Mouse (Mus musculus) CH12.LX (cell line): ENCODE measurements around the gene 1190005I06Rik. TPM values are rescaled to one million over a fixed set of nuclear protein-coding genes. Genes with fewer than 3 reads are reported as not detected.
A peak's percentile ranks its signal among the peaks of the same experiment; 100 is the strongest.

ENCODE experiments used
- DNase-seq: peaks from one replicate; pipeline ENCODE4 v3.0.0-alpha.2; 2013; ENCODE audit errors: extremely low read depth
- H3K27ac ChIP-seq: 2 replicates; pipeline ENCODE4 v1.5.1; 2012; ENCODE audit warnings: low read depth, mild to moderate bottlenecking, control low read depth, moderate library complexity; ENCODE audit not compliant: insufficient read depth
- H3K27me3 ChIP-seq: replicated peaks from 2 replicates; pipeline ENCODE3; 2012; ENCODE audit warnings: inconsistent platforms
- H3K36me3 ChIP-seq, 2 experiments: replicated peaks in 1 of 2; 2 replicates each; pipeline versions ENCODE3 to v1.6.1; 2012; ENCODE audit warnings: inconsistent platforms in 1 of 2, low read length in 1 of 2, mild to moderate bottlenecking in 1 of 2, mixed read lengths in 1 of 2, moderate library complexity in 1 of 2; ENCODE audit not compliant: control insufficient read depth in 1 of 2, insufficient read depth in 1 of 2
- H3K4me1 ChIP-seq, 2 experiments: 2 replicates each; pipeline ENCODE4 v1.6.1; 2012; ENCODE audit warnings: inconsistent platforms in 1 of 2, moderate library complexity in 1 of 2; ENCODE audit not compliant: insufficient read depth in 2 of 2, control insufficient read depth in 1 of 2
- H3K4me2 ChIP-seq: 2 replicates; pipeline ENCODE4 v1.6.1; 2012; ENCODE audit warnings: low read depth, mild to moderate bottlenecking, control low read depth; ENCODE audit not compliant: poor library complexity, insufficient read depth, severe bottlenecking
- H3K4me3 ChIP-seq, 3 experiments: fragments of 150-350 bp in 1 of 3; sonication (generic) in 1 of 3; replicated peaks in 1 of 3; 2 replicates each; pipeline versions ENCODE3 to v1.5.1; 2011 to 2012; ENCODE audit warnings: low read depth in 2 of 3, low read length in 2 of 3, mild to moderate bottlenecking in 2 of 3, moderate library complexity in 2 of 3, control low read depth in 1 of 3, improper control_type of control experiment in 1 of 3, inconsistent platforms in 1 of 3, mixed read lengths in 1 of 3; ENCODE audit not compliant: poor library complexity in 1 of 3
- H3K79me2 ChIP-seq: replicated peaks from 2 replicates; pipeline ENCODE4 v1.6.1; 2012; ENCODE audit warnings: mild to moderate bottlenecking, moderate library complexity; ENCODE audit not compliant: control insufficient read depth, poor library complexity, insufficient read depth, severe bottlenecking; ENCODE audit errors: extremely low read depth
- H3K9ac ChIP-seq: 2 replicates; pipeline ENCODE4 v1.6.1; 2012; ENCODE audit warnings: low read depth, mild to moderate bottlenecking, control low read depth, moderate library complexity; ENCODE audit not compliant: insufficient read depth
- H3K9me3 ChIP-seq: replicated peaks from 2 replicates; pipeline ENCODE3; 2012; ENCODE audit warnings: low read length, inconsistent platforms, mixed read lengths
- CHD1 ChIP-seq: IDR thresholded peaks from 2 replicates; pipeline ENCODE4 v1.6.1; 2012; ENCODE audit warnings: low read depth, low read length, improper control_type of control experiment, inconsistent platforms
- CHD2 ChIP-seq: IDR thresholded peaks from 2 replicates; pipeline ENCODE4 v1.6.1; 2011; ENCODE audit warnings: low read length, improper control_type of control experiment
- CTCF ChIP-seq, 2 experiments: IDR thresholded peaks in 1 of 2; conservative IDR thresholded peaks in 1 of 2; 2 replicates each; pipeline ENCODE4 v1.5.1; 2011 to 2012; ENCODE audit warnings: low read depth in 2 of 2, low read length in 2 of 2, improper control_type of control experiment in 1 of 2, inconsistent platforms in 1 of 2, mild to moderate bottlenecking in 1 of 2, moderate library complexity in 1 of 2
- E2F4 ChIP-seq: IDR thresholded peaks from 2 replicates; pipeline ENCODE4 v1.6.1; 2011; ENCODE audit warnings: low read depth, low read length, improper control_type of control experiment; ENCODE audit not compliant: insufficient replicate concordance
- ELF1 ChIP-seq: IDR thresholded peaks from 2 replicates; pipeline ENCODE4 v1.6.1; 2014; ENCODE audit warnings: low read depth, mild to moderate bottlenecking, inconsistent platforms, low read length, improper control_type of control experiment
- EP300 ChIP-seq: IDR thresholded peaks from 2 replicates; pipeline ENCODE4 v1.6.1; 2011; ENCODE audit warnings: low read length, improper control_type of control experiment
- ETS1 ChIP-seq: conservative IDR thresholded peaks from 2 replicates; pipeline ENCODE4 v1.6.1; 2012; ENCODE audit warnings: low read depth, mild to moderate bottlenecking, inconsistent platforms, low read length, improper control_type of control experiment, moderate library complexity
- GABPA ChIP-seq: IDR thresholded peaks from 2 replicates; pipeline ENCODE4 v1.6.1; 2012; ENCODE audit warnings: low read depth, low read length, improper control_type of control experiment, inconsistent platforms; ENCODE audit not compliant: insufficient replicate concordance
- HCFC1 ChIP-seq: IDR thresholded peaks from 2 replicates; pipeline ENCODE4 v1.6.1; 2012; ENCODE audit warnings: low read depth, mild to moderate bottlenecking, inconsistent platforms, low read length, improper control_type of control experiment
- JUN ChIP-seq: IDR thresholded peaks from 2 replicates; pipeline ENCODE4 v1.6.1; 2011; ENCODE audit warnings: low read depth, mild to moderate bottlenecking, low read length, improper control_type of control experiment, moderate library complexity; ENCODE audit not compliant: insufficient read depth
- KAT2A ChIP-seq: IDR thresholded peaks from 2 replicates; pipeline ENCODE4 v1.6.1; 2012; ENCODE audit warnings: low read length, improper control_type of control experiment, inconsistent platforms; ENCODE audit not compliant: insufficient replicate concordance
- MAFK ChIP-seq: IDR thresholded peaks from 2 replicates; pipeline ENCODE4 v1.6.1; 2011; ENCODE audit warnings: low read length, improper control_type of control experiment; ENCODE audit not compliant: insufficient replicate concordance
- MAX ChIP-seq: IDR thresholded peaks from 2 replicates; pipeline ENCODE4 v1.6.1; 2011; ENCODE audit warnings: low read length, improper control_type of control experiment
- MEF2A ChIP-seq: IDR thresholded peaks from 2 replicates; pipeline ENCODE4 v1.6.1; 2014; ENCODE audit warnings: low read depth, mild to moderate bottlenecking, inconsistent platforms, low read length, improper control_type of control experiment, borderline replicate concordance
- MXI1 ChIP-seq: IDR thresholded peaks from 2 replicates; pipeline ENCODE4 v1.6.1; 2011; ENCODE audit warnings: mild to moderate bottlenecking, low read depth, low read length, improper control_type of control experiment
- NRF1 ChIP-seq: IDR thresholded peaks from 2 replicates; pipeline ENCODE4 v1.6.1; 2014; ENCODE audit warnings: low read depth, mild to moderate bottlenecking, inconsistent platforms, low read length, improper control_type of control experiment, moderate library complexity
- PAX5 ChIP-seq: IDR thresholded peaks from 2 replicates; pipeline ENCODE4 v1.6.1; 2012; ENCODE audit warnings: low read length, inconsistent platforms, mixed read lengths
- POLR2AphosphoS2 ChIP-seq: IDR thresholded peaks from 2 replicates; pipeline ENCODE4 v1.6.1; 2011; ENCODE audit warnings: low read depth, low read length, improper control_type of control experiment
- RAD21 ChIP-seq: IDR thresholded peaks from 2 replicates; pipeline ENCODE4 v1.6.1; 2011; ENCODE audit warnings: low read depth, mild to moderate bottlenecking, low read length, improper control_type of control experiment, moderate library complexity
- SMC3 ChIP-seq: IDR thresholded peaks from 2 replicates; pipeline ENCODE4 v1.6.1; 2011; ENCODE audit warnings: low read depth, low read length, improper control_type of control experiment
- UBTF ChIP-seq: IDR thresholded peaks from 2 replicates; pipeline ENCODE4 v1.6.1; 2012; ENCODE audit warnings: low read depth, mild to moderate bottlenecking, inconsistent platforms, low read length, improper control_type of control experiment, moderate library complexity
- USF2 ChIP-seq: conservative IDR thresholded peaks from 2 replicates; pipeline ENCODE4 v1.6.1; 2011; ENCODE audit warnings: low read depth, low read length, improper control_type of control experiment
- ZC3H11A ChIP-seq: IDR thresholded peaks from 2 replicates; pipeline ENCODE4 v1.6.1; 2012; ENCODE audit warnings: low read depth, mild to moderate bottlenecking, inconsistent platforms, low read length, improper control_type of control experiment
- ZMIZ1 ChIP-seq: IDR thresholded peaks from 2 replicates; pipeline ENCODE4 v1.6.1; 2012; ENCODE audit warnings: low read depth, mild to moderate bottlenecking, inconsistent platforms, low read length, improper control_type of control experiment
- dilution Hi-C: fragments of 300-500 bp; cut with MboI; formaldehyde crosslinking; loops from 2 replicates; pipeline ENCODE4 v1.14.3; 2020; ENCODE audit warnings: low sequenced_read_pairs; ENCODE audit not compliant: extremely low pct_unique_long_range_greater_than_20kb, extremely low pct_ligation_motif_present
- in situ Hi-C: fragments of 300-500 bp; cut with MboI; formaldehyde crosslinking; loops from 3 replicates; pipeline ENCODE4 v1.14.3; 2019; ENCODE audit warnings: low sequenced_read_pairs, low pct_ligation_motif_present, low pct_unique_long_range_greater_than_20kb, mixed read lengths
- polyA plus RNA-seq: library from polyadenylated mRNA; unstranded; fragments of >175 nt; gene quantifications from 2 replicates; pipeline ENCODE4 v1.2.1, GENCODE M21; 2012; ENCODE audit warnings: low read depth; ENCODE audit not compliant: insufficient read length
- total RNA-seq, 2 experiments: library from RNA; depleted of rRNA; stranded (reverse); fragments of 300-350 nt in 1 of 2; fragments of >200 nt in 1 of 2; gene quantifications; 2 replicates each; pipeline ENCODE4 v1.2.3; 2012 to 2014

Gene 1190005I06Rik
- total and polyA plus RNA-seq, 3 experiments: 0.36 to 0.85 TPM; not detected in 1

- TF ChIP-seq MAFK: no peak
- TF ChIP-seq MAX: peak; percentile 40; the same call in 1 of the 2 replicates
- no peak for TF ChIP-seq CTCF (conservative IDR thresholded peaks at IDR 0.05 in 1 of 2, IDR thresholded peaks at IDR 0.05 in 1 of 2; ENCODE audit: low read depth in 2 of 2, low read length in 2 of 2)
- TF ChIP-seq CHD1: no peak
- TF ChIP-seq USF2: no peak
- TF ChIP-seq, all 38 proteins: peak for 11
Observed at GRCm38 (mm10) chr8:120667561-120668373, 20.3 kb upstream of the 1190005I06Rik start, which contains the start of the genes Gm27021 and Cox4i1 (continued).

- in situ Hi-C loops (no loop called here), dilution Hi-C loops (no loop called here)
- Histone ChIP-seq H3K4me1 (peaks cover 16 to 52% of the 10 kb centered on the region in 2 experiments), H3K9me3 (no peaks in the 10 kb centered on the region), H3K4me2 (peak overlapping the region; percentile 100), H3K36me3 (peaks cover 24 to 56% of the 10 kb centered on the region in 2 experiments), H3K79me2 (peaks cover 61% of the 10 kb centered on the region), H3K27me3 (no peaks in the 10 kb centered on the region), H3K27ac (no peak overlapping the region), H3K4me3 (peak overlapping the region; percentile 69 to 97 (median 96)), H3K9ac (peak overlapping the region; percentile 79)
- TF ChIP-seq CHD1: 0 out of 2 replicates have a peak, but pooled peaks have one; percentile 38
- TF ChIP-seq CHD2: no peak
- TF ChIP-seq SMC3: no peak
- TF ChIP-seq GABPA: no peak
- no peak for DNase-seq
Observed at GRCm38 (mm10) chr8:120666807-120667470, 19.5 kb upstream of the 1190005I06Rik start.

- peaks cover 13 to 53% of the 10 kb centered on the region in 2 experiments for H3K36me3 ChIP-seq
- H3K4me2 ChIP-seq: peak overlapping the region; percentile 100
- H3K79me2 ChIP-seq: peaks cover 61% of the 10 kb centered on the region
- peaks cover 16 to 48% of the 10 kb centered on the region in 2 experiments for H3K4me1 ChIP-seq
- H3K9me3 ChIP-seq: no peaks in the 10 kb centered on the region
- DNase-seq: peak; percentile 52
- in situ Hi-C loops (no loop called here), dilution Hi-C loops (no loop called here)
- H3K27me3 ChIP-seq: no peaks in the 10 kb centered on the region
- H3K4me3 ChIP-seq: no peak overlapping the region
- no peak overlapping the region for H3K27ac ChIP-seq
- no peak overlapping the region for H3K9ac ChIP-seq
- 0 out of 2 replicates have a peak, but pooled peaks have one; percentile 19 for TF ChIP-seq HCFC1
- TF ChIP-seq USF2: no peak
- no peak; the same call in 1 of the 2 replicates for TF ChIP-seq MXI1
- TF ChIP-seq GABPA: no peak
- TF ChIP-seq MEF2A: no peak
- TF ChIP-seq ZMIZ1: no peak
- TF ChIP-seq NRF1: no peak
- no peak for TF ChIP-seq EP300
- no peak for TF ChIP-seq UBTF
- no peak for TF ChIP-seq ELF1
- TF ChIP-seq JUN: no peak
- TF ChIP-seq KAT2A: no peak
- TF ChIP-seq RAD21: peak; percentile 33
- TF ChIP-seq E2F4: no peak
- TF ChIP-seq CTCF (conservative IDR thresholded peaks at IDR 0.05 in 1 of 2, IDR thresholded peaks at IDR 0.05 in 1 of 2; ENCODE audit: low read depth in 2 of 2, low read length in 2 of 2): peak; percentile 33 to 69; a peak in 3 of 4 replicates
- TF ChIP-seq ZC3H11A: no peak
- TF ChIP-seq POLR2AphosphoS2: no peak
- TF ChIP-seq PAX5: no peak
- no peak for TF ChIP-seq CHD1
- TF ChIP-seq MAFK: no peak
- no peak for TF ChIP-seq ETS1
Observed at GRCm38 (mm10) chr8:120665726-120666455, 18.5 kb upstream of the 1190005I06Rik start.
